Mouse (Mus musculus): ENCODE measurements around the gene Gm15517. TPM values are rescaled to one million over a fixed set of nuclear protein-coding genes. Genes with fewer than 3 reads are reported as not detected.
"Not testable (repeated sequence)": the region's sequence is repeated elsewhere in the genome, so short reads cannot be mapped to it uniquely, and the experiment has no call there.

The Gm15517 gene
- polyA plus RNA-seq, 1 experiment from 2014 or later: not detected

DNA sequence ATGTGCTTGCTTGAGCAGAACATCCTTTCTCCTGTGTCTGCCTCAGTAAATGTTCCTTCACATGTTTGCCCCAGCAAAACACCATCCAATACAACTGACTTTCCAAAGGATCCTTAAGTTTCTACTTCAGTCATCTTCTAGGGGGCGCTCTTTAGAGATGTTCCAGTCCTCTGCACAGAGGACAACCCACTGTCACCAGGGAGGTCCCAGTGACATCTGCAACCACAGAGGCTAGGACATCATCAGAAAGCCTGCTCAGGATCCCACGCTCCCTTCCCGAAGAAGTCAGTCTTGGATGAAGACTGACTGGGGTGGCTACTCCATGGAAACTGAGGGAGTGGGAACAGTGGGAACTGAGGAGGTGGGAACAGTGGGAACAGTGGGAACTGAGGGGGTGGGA is 14.3 kb downstream of the Gm15517 start:
- Histone ChIP-seq H3K27ac (ENCODE audit: low read depth, low read length) (no peak overlapping the region), H3K36me3 (ENCODE audit: control insufficient read depth, insufficient read depth, low read length) (no peaks in the 10 kb centered on the region), H3K27me3 (ENCODE audit: control insufficient read depth, insufficient read depth, low read length) (peaks cover 4% of the 10 kb centered on the region; the same call in 1 of the 2 replicates), H3K9me3 (ENCODE audit: control insufficient read depth, low read length) (no peaks in the 10 kb centered on the region), H3K9ac (ENCODE audit: low read length) (no peak overlapping the region), H3K4me1 (ENCODE audit: control insufficient read depth, insufficient read depth, low read length) (no peaks in the 10 kb centered on the region), H3K4me3 (ENCODE audit: low read depth, low read length) (no peak overlapping the region), H3K4me2 (no peak overlapping the region)
- WGBS: 77% methylated on average over 3 of the region's 3 CpGs
- ATAC-seq (ENCODE audit: low FRiP score) (no peak), DNase-seq (ENCODE audit: low spot score, missing footprints) (peak; percentile 31)

DNA sequence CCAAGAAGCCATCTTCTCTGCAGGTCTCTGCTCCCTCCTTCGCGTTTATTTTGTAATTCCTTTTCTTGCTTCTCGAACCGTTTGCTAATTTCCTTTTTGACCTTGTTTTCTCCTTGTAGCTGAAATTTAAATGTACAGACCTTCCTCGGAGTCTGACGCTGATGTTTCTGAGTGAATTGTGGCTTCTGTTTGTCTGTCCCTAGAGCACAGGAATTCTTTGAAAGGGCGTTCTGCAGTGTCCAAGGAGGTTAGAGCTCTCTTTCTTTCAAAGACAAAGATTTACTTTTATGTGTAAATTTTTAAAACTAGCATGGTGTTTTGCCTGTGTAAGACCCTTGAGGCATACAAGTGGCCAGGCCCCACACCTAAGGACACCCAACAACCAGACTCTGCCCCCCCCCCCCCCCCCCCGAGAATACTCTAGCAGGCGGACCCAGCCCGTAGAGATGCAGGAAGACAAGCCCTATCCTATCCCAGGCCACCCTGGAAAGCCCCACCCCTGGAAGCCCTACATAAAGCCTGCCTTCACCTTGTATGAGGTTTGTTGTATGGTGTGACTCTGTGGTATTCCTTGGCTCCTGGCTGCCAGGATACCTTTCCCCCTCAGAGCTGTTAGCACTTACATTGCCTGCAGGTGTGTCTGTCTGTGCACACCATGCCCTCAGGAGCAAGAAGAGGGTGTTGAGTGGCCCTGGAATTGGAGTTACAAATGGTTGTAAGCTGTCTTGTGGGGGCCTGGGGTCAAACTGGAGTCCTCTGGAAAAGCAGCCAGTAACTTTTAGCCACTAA is 15.4 kb downstream of the Gm15517 start:
- H3K9ac ChIP-seq (ENCODE audit: low read length): no peak overlapping the region
- no peaks in the 10 kb centered on the region for H3K9me3 ChIP-seq (ENCODE audit: control insufficient read depth, low read length)
- no peaks in the 10 kb centered on the region for H3K36me3 ChIP-seq (ENCODE audit: control insufficient read depth, insufficient read depth, low read length)
- 77% methylated on average over 8 of the region's 10 CpGs for WGBS
- ATAC-seq (ENCODE audit: low FRiP score): no peak
- no peak overlapping the region for H3K4me3 ChIP-seq (ENCODE audit: low read depth, low read length)
- no peaks in the 10 kb centered on the region for H3K4me1 ChIP-seq (ENCODE audit: control insufficient read depth, insufficient read depth, low read length)
- H3K27me3 ChIP-seq (ENCODE audit: control insufficient read depth, insufficient read depth, low read length): peaks cover 4% of the 10 kb centered on the region; the same call in 1 of the 2 replicates
- H3K27ac ChIP-seq (ENCODE audit: low read depth, low read length): no peak overlapping the region
- DNase-seq (ENCODE audit: low spot score, missing footprints): peak; percentile 73
- no peak overlapping the region for H3K4me2 ChIP-seq

DNA sequence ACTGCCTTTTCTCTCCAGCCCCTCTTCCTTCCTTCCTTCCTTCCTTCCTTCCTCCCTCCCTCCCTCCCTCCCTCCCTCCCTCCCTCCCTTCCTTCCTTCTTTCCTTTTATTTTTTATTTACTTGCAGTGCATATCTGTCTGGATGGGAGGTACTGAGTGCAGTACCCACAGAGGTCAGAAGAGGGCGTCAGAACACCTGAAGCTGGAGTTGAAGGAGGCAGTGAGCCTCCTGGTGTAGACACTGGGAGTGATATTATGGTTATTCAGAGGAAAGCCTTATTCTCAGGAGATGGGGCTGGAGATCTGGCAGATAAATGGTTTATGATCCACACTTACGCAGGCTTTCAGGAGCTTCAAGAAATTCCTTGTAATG is 16.0 kb downstream of the Gm15517 start:
- Histone ChIP-seq H3K36me3 (ENCODE audit: control insufficient read depth, insufficient read depth, low read length) (no peaks in the 10 kb centered on the region), H3K27ac (ENCODE audit: low read depth, low read length) (no peak overlapping the region), H3K27me3 (ENCODE audit: control insufficient read depth, insufficient read depth, low read length) (peaks cover 4% of the 10 kb centered on the region; the same call in 1 of the 2 replicates), H3K9me3 (ENCODE audit: control insufficient read depth, low read length) (no peaks in the 10 kb centered on the region), H3K4me1 (ENCODE audit: control insufficient read depth, insufficient read depth, low read length) (no peaks in the 10 kb centered on the region), H3K9ac (ENCODE audit: low read length) (no peak overlapping the region), H3K4me3 (ENCODE audit: low read depth, low read length) (no peak overlapping the region), H3K4me2 (no peak overlapping the region)
- WGBS: 48% methylated on average over 2 of the region's 2 CpGs
- DNase-seq (ENCODE audit: low spot score, missing footprints) (peak; percentile 84), ATAC-seq (ENCODE audit: low FRiP score) (no peak)

DNA sequence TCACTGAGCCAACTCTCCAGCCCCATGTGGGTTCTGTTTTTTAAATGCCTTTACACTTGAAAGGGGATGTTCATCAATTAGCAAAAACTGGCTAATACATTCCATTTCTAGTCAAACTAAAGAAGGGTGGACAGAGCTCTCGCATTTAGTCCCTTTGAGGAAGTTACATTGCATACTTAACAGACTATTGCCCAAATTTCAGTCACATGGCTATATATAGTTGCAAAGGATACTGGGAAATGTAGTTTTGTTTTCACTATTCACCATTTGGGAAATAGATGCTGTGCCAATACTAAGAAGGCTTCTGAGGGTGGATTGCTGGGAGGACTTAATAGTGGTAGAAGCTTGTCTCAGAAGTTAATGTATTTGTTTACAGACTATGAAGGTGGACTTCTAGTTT is 19.7 kb downstream of the Gm15517 start:
- ATAC-seq (ENCODE audit: low FRiP score) (no peak), DNase-seq (ENCODE audit: low spot score, missing footprints) (no peak)
- H3K9ac ChIP-seq (ENCODE audit: low read length): no peak overlapping the region
- no peaks in the 10 kb centered on the region for H3K27me3 ChIP-seq (ENCODE audit: control insufficient read depth, insufficient read depth, low read length)
- 74% methylated on average over 1 of the region's 1 CpGs for WGBS
- no peaks in the 10 kb centered on the region for H3K9me3 ChIP-seq (ENCODE audit: control insufficient read depth, low read length)
- no peak overlapping the region for H3K4me3 ChIP-seq (ENCODE audit: low read depth, low read length)
- H3K4me2 ChIP-seq: no peak overlapping the region
- no peak overlapping the region for H3K27ac ChIP-seq (ENCODE audit: low read depth, low read length)
- H3K36me3 ChIP-seq (ENCODE audit: control insufficient read depth, insufficient read depth, low read length): no peaks in the 10 kb centered on the region
- no peaks in the 10 kb centered on the region for H3K4me1 ChIP-seq (ENCODE audit: control insufficient read depth, insufficient read depth, low read length)

- no peaks in the 10 kb centered on the region for H3K36me3 ChIP-seq (ENCODE audit: control insufficient read depth, insufficient read depth, low read length)
- H3K9ac ChIP-seq (ENCODE audit: low read length): no peak overlapping the region
- H3K4me2 ChIP-seq: no peak overlapping the region
- no peaks in the 10 kb centered on the region for H3K4me1 ChIP-seq (ENCODE audit: control insufficient read depth, insufficient read depth, low read length)
- ATAC-seq (ENCODE audit: low FRiP score) (no peak), DNase-seq (ENCODE audit: low spot score, missing footprints) (no peak)
- H3K4me3 ChIP-seq (ENCODE audit: low read depth, low read length): no peak overlapping the region
- WGBS: 84% methylated on average over 7 of the region's 7 CpGs
- no peaks in the 10 kb centered on the region for H3K27me3 ChIP-seq (ENCODE audit: control insufficient read depth, insufficient read depth, low read length)
- no peak overlapping the region for H3K27ac ChIP-seq (ENCODE audit: low read depth, low read length)
- H3K9me3 ChIP-seq (ENCODE audit: control insufficient read depth, low read length): no peaks in the 10 kb centered on the region
Observed at GRCm38 (mm10) chr7:44281586-44281985, 20.3 kb downstream of the Gm15517 start.

DNA sequence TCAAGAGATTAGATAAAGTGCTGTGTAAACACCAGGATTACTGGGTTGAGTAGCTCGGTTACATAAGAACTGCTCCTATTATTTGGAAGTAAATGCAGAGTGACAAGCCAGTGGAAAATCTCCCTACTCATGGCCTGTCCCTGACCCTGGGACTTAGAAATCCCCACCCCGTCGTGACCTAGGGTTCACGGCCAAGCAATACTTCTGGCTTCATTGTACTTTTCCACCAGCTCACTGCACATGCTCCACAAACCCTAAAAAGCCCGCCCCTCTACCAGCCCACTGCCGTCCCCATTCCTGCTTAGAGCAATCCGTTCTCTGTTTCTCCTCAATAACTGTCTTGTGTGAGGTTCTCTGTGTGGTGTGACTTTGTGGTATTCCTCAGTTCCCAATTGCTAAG is 26.5 kb downstream of the Gm15517 start:
- ATAC-seq (ENCODE audit: low FRiP score): no peak
- Histone ChIP-seq H3K27me3 (ENCODE audit: control insufficient read depth, insufficient read depth, low read length) (no peaks in the 10 kb centered on the region), H3K9me3 (ENCODE audit: control insufficient read depth, low read length) (no peaks in the 10 kb centered on the region), H3K9ac (ENCODE audit: low read length) (no peak overlapping the region), H3K4me1 (ENCODE audit: control insufficient read depth, insufficient read depth, low read length) (no peaks in the 10 kb centered on the region), H3K4me3 (ENCODE audit: low read depth, low read length) (no peak overlapping the region), H3K4me2 (no peak overlapping the region), H3K36me3 (ENCODE audit: control insufficient read depth, insufficient read depth, low read length) (no peaks in the 10 kb centered on the region), H3K27ac (ENCODE audit: low read depth, low read length) (no peak overlapping the region)
- WGBS: 49% methylated on average over 7 of the region's 7 CpGs
- peak; percentile 72 for DNase-seq (ENCODE audit: low spot score, missing footprints)

GRCm38 (mm10) chr7:44290986-44291385 is 29.7 kb downstream of the Gm15517 start:
- Histone ChIP-seq H3K4me1 (ENCODE audit: control insufficient read depth, insufficient read depth, low read length) (no peaks in the 10 kb centered on the region), H3K27me3 (ENCODE audit: control insufficient read depth, insufficient read depth, low read length) (no peaks in the 10 kb centered on the region), H3K9me3 (ENCODE audit: control insufficient read depth, low read length) (no peaks in the 10 kb centered on the region), H3K4me3 (ENCODE audit: low read depth, low read length) (no peak overlapping the region), H3K4me2 (no peak overlapping the region), H3K36me3 (ENCODE audit: control insufficient read depth, insufficient read depth, low read length) (no peaks in the 10 kb centered on the region), H3K27ac (ENCODE audit: low read depth, low read length) (no peak overlapping the region), H3K9ac (ENCODE audit: low read length) (no peak overlapping the region)
- DNase-seq (ENCODE audit: low spot score, missing footprints): peak; percentile 51
- WGBS: 78% methylated on average over 4 of the region's 4 CpGs
- ATAC-seq (ENCODE audit: low FRiP score): no peak

- no peak for DNase-seq (ENCODE audit: low spot score, missing footprints)
- no peaks in the 10 kb centered on the region for H3K27me3 ChIP-seq (ENCODE audit: control insufficient read depth, insufficient read depth, low read length)
- 55% methylated on average over 4 of the region's 4 CpGs for WGBS
Observed at GRCm38 (mm10) chr7:44291418-44291817, 30.2 kb downstream of the Gm15517 start.

DNA sequence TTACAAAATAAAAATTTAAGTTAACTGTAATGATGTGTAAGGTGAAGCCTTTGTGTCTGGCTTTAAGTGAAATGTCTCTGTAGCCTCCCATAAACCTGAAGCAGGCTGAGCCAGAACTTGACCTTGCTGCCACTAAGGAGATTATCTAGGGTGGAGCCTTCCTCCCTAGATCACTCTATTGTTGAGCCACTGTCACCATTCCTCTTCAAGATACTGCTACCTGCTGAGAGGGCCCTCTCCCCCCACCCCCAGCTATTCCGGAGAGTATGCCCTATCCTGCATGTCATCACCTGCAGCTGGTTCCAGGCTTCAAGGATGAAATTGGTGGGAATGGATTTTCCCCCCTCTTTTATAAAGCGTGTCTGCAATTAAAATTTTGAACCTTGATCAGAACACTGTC is 36.3 kb downstream of the Gm15517 start:
- not testable (repeated sequence) for H3K4me1 ChIP-seq (ENCODE audit: control insufficient read depth, insufficient read depth, low read length); H3K9ac ChIP-seq (ENCODE audit: low read length); H3K4me3 ChIP-seq (ENCODE audit: low read depth, low read length); H3K36me3 ChIP-seq (ENCODE audit: control insufficient read depth, insufficient read depth, low read length); ATAC-seq (ENCODE audit: low FRiP score); H3K27me3 ChIP-seq (ENCODE audit: control insufficient read depth, insufficient read depth, low read length); H3K9me3 ChIP-seq (ENCODE audit: control insufficient read depth, low read length); H3K4me2 ChIP-seq; H3K27ac ChIP-seq (ENCODE audit: low read depth, low read length)
- DNase-seq (ENCODE audit: low spot score, missing footprints): peak; percentile 17
- WGBS: 86% methylated on average over 2 of the region's 2 CpGs

More at GRCm38 (mm10) chr7:44291418-44291817, 30.2 kb downstream of the Gm15517 start:
- Histone ChIP-seq H3K4me3 (ENCODE audit: low read depth, low read length) (no peak overlapping the region), H3K4me1 (ENCODE audit: control insufficient read depth, insufficient read depth, low read length) (no peaks in the 10 kb centered on the region), H3K27ac (ENCODE audit: low read depth, low read length) (no peak overlapping the region), H3K9me3 (ENCODE audit: control insufficient read depth, low read length) (no peaks in the 10 kb centered on the region), H3K9ac (ENCODE audit: low read length) (no peak overlapping the region), H3K36me3 (ENCODE audit: control insufficient read depth, insufficient read depth, low read length) (no peaks in the 10 kb centered on the region), H3K4me2 (no peak overlapping the region)
- ATAC-seq (ENCODE audit: low FRiP score): no peak
